Mouse (Mus musculus): ENCODE measurements around the gene 4930467E23Rik. TPM values are rescaled to one million over a fixed set of nuclear protein-coding genes. Genes with fewer than 3 reads are reported as not detected.
A peak's percentile ranks its signal among the peaks of the same experiment; 100 is the strongest.
"Not testable (repeated sequence)": the region's sequence is repeated elsewhere in the genome, so short reads cannot be mapped to it uniquely, and the experiment has no call there.

The 4930467E23Rik gene
- polyA plus RNA-seq, 1 experiment from 2014 or later = not detected

- TF ChIP-seq CTCF (IDR thresholded peaks at IDR 0.05; ENCODE audit: low read depth) = peak; percentile 61
- ATAC-seq (replicated peaks; ENCODE audit: low FRiP score, low read depth) (0 out of 2 replicates have a peak, but pooled peaks have one; percentile 56), DNase-seq (ENCODE audit: low spot score) (peak; percentile 84)
- H3K27me3 ChIP-seq (ENCODE audit: insufficient read depth, low read length); H3K36me3 ChIP-seq (ENCODE audit: insufficient read depth, low read length); H3K9ac ChIP-seq (ENCODE audit: low read depth, low read length); H3K4me3 ChIP-seq (replicated peaks; ENCODE audit: low read depth, low read length); H3K27ac ChIP-seq; H3K4me2 ChIP-seq (ENCODE audit: low read length); H3K4me1 ChIP-seq (replicated peaks; ENCODE audit: insufficient read depth, low read length); H3K9me3 ChIP-seq (replicated peaks; ENCODE audit: low read length): not testable (repeated sequence)
- WGBS = 71% methylated on average over 7 of the region's 7 CpGs
Observed at GRCm38 (mm10) chr8:19706918-19707760, 22.2 kb upstream of the 4930467E23Rik start.

- H3K36me3 ChIP-seq (ENCODE audit: insufficient read depth, low read length); H3K4me1 ChIP-seq (replicated peaks; ENCODE audit: insufficient read depth, low read length); H3K9ac ChIP-seq (ENCODE audit: low read depth, low read length); H3K27me3 ChIP-seq (ENCODE audit: insufficient read depth, low read length); H3K4me2 ChIP-seq (ENCODE audit: low read length); DNase-seq (ENCODE audit: low spot score); H3K4me3 ChIP-seq (replicated peaks; ENCODE audit: low read depth, low read length); H3K27ac ChIP-seq; H3K9me3 ChIP-seq (replicated peaks; ENCODE audit: low read length): not testable (repeated sequence)
- WGBS = 85% methylated on average over 13 of the region's 15 CpGs
- peak; percentile 52 for ATAC-seq (replicated peaks; ENCODE audit: low FRiP score, low read depth)
Observed at GRCm38 (mm10) chr8:19707761-19708443, 21.5 kb upstream of the 4930467E23Rik start.

- H3K27ac ChIP-seq; ATAC-seq (replicated peaks; ENCODE audit: low FRiP score, low read depth); H3K36me3 ChIP-seq (ENCODE audit: insufficient read depth, low read length); DNase-seq (ENCODE audit: low spot score); H3K9ac ChIP-seq (ENCODE audit: low read depth, low read length); H3K4me3 ChIP-seq (replicated peaks; ENCODE audit: low read depth, low read length); H3K4me1 ChIP-seq (replicated peaks; ENCODE audit: insufficient read depth, low read length); H3K27me3 ChIP-seq (ENCODE audit: insufficient read depth, low read length); H3K4me2 ChIP-seq (ENCODE audit: low read length); H3K9me3 ChIP-seq (replicated peaks; ENCODE audit: low read length): not testable (repeated sequence)
Observed at GRCm38 (mm10) chr8:19708976-19709375, 20.4 kb upstream of the 4930467E23Rik start.

- H3K27ac ChIP-seq; H3K4me1 ChIP-seq (replicated peaks; ENCODE audit: insufficient read depth, low read length); ATAC-seq (replicated peaks; ENCODE audit: low FRiP score, low read depth); H3K9me3 ChIP-seq (replicated peaks; ENCODE audit: low read length); H3K27me3 ChIP-seq (ENCODE audit: insufficient read depth, low read length); H3K4me2 ChIP-seq (ENCODE audit: low read length); H3K9ac ChIP-seq (ENCODE audit: low read depth, low read length); DNase-seq (ENCODE audit: low spot score); H3K36me3 ChIP-seq (ENCODE audit: insufficient read depth, low read length); H3K4me3 ChIP-seq (replicated peaks; ENCODE audit: low read depth, low read length): not testable (repeated sequence)
- WGBS = 93% methylated on average over 4 of the region's 4 CpGs
Observed at GRCm38 (mm10) chr8:19709488-19709887, 19.9 kb upstream of the 4930467E23Rik start.

GRCm38 (mm10) chr8:19711171-19711860, 18.1 kb upstream of the 4930467E23Rik start:
- not testable (repeated sequence) for H3K27ac ChIP-seq; H3K9me3 ChIP-seq (replicated peaks; ENCODE audit: low read length); H3K9ac ChIP-seq (ENCODE audit: low read depth, low read length); ATAC-seq (replicated peaks; ENCODE audit: low FRiP score, low read depth); H3K4me1 ChIP-seq (replicated peaks; ENCODE audit: insufficient read depth, low read length); H3K36me3 ChIP-seq (ENCODE audit: insufficient read depth, low read length); DNase-seq (ENCODE audit: low spot score); H3K4me3 ChIP-seq (replicated peaks; ENCODE audit: low read depth, low read length); H3K27me3 ChIP-seq (ENCODE audit: insufficient read depth, low read length); H3K4me2 ChIP-seq (ENCODE audit: low read length)
- 87% methylated on average over 5 of the region's 9 CpGs for WGBS

- not testable (repeated sequence) for H3K36me3 ChIP-seq (ENCODE audit: insufficient read depth, low read length); ATAC-seq (replicated peaks; ENCODE audit: low FRiP score, low read depth); H3K9me3 ChIP-seq (replicated peaks; ENCODE audit: low read length); H3K4me3 ChIP-seq (replicated peaks; ENCODE audit: low read depth, low read length); DNase-seq (ENCODE audit: low spot score); H3K4me1 ChIP-seq (replicated peaks; ENCODE audit: insufficient read depth, low read length); H3K9ac ChIP-seq (ENCODE audit: low read depth, low read length); H3K4me2 ChIP-seq (ENCODE audit: low read length); H3K27me3 ChIP-seq (ENCODE audit: insufficient read depth, low read length); H3K27ac ChIP-seq
- WGBS = 82% methylated on average over 2 of the region's 2 CpGs
Observed at GRCm38 (mm10) chr8:19712227-19712750, 17.1 kb upstream of the 4930467E23Rik start.

GRCm38 (mm10) chr8:19712816-19713215, 16.6 kb upstream of the 4930467E23Rik start:
- not testable (repeated sequence) for H3K27me3 ChIP-seq (ENCODE audit: insufficient read depth, low read length); H3K4me3 ChIP-seq (replicated peaks; ENCODE audit: low read depth, low read length); H3K27ac ChIP-seq; H3K4me1 ChIP-seq (replicated peaks; ENCODE audit: insufficient read depth, low read length); H3K9me3 ChIP-seq (replicated peaks; ENCODE audit: low read length); H3K9ac ChIP-seq (ENCODE audit: low read depth, low read length); H3K4me2 ChIP-seq (ENCODE audit: low read length); H3K36me3 ChIP-seq (ENCODE audit: insufficient read depth, low read length); DNase-seq (ENCODE audit: low spot score); ATAC-seq (replicated peaks; ENCODE audit: low FRiP score, low read depth)
- WGBS = 74% methylated on average over 4 of the region's 4 CpGs

- not testable (repeated sequence) for H3K4me2 ChIP-seq (ENCODE audit: low read length); H3K27me3 ChIP-seq (ENCODE audit: insufficient read depth, low read length); H3K36me3 ChIP-seq (ENCODE audit: insufficient read depth, low read length); H3K9me3 ChIP-seq (replicated peaks; ENCODE audit: low read length); H3K9ac ChIP-seq (ENCODE audit: low read depth, low read length); H3K4me3 ChIP-seq (replicated peaks; ENCODE audit: low read depth, low read length); DNase-seq (ENCODE audit: low spot score); H3K4me1 ChIP-seq (replicated peaks; ENCODE audit: insufficient read depth, low read length); H3K27ac ChIP-seq
- ATAC-seq (replicated peaks; ENCODE audit: low FRiP score, low read depth) = peak; percentile 73
- WGBS = 80% methylated on average over 7 of the region's 7 CpGs
Observed at GRCm38 (mm10) chr8:19713232-19713834, 16.0 kb upstream of the 4930467E23Rik start.

Data from kidney, postnatal 0 days (tissue).